Mouse (Mus musculus) left cerebral cortex, postnatal 14 days (tissue): ENCODE data around the gene Pam. TPM values are rescaled to one million over a fixed set of nuclear protein-coding genes. Genes with fewer than 3 reads are reported as not detected.

Source experiments
- DNase-seq, 2 experiments: peaks; one replicate each; pipeline ENCODE4 v3.0.0; 2021 to 2022; ENCODE audit warnings: low spot score in 2 of 2, mixed read lengths in 1 of 2
- intact Hi-C: fragments of 180-260 bp; cut with DNase I; formaldehyde crosslinking; loops from one replicate; pipeline ENCODE4 v1.15.1; 2025
- long read RNA-seq, 2 experiments: library from polyadenylated mRNA; stranded (forward); transcript quantifications; one replicate each; pipeline ENCODE4 v2.0.0; 2021
- total RNA-seq, 2 experiments: library from RNA; stranded (reverse); gene quantifications; 2 replicates each; pipeline ENCODE4 v1.2.3; 2021

Pam gene
- 100 to 1,000 TPM; 223 to 229 TPM for total RNA-seq
- long read RNA-seq, experiment 1, full-length matches to known transcripts, result 23 of 92 reads
- long read RNA-seq, experiment 1, partial matches to known transcripts, result 31 of 92 reads
- long read RNA-seq, experiment 1, other reads (novel, unspliced or antisense), result 38 of 92 reads
- long read RNA-seq, experiment 2, full-length matches to known transcripts, result 14 of 110 reads
- long read RNA-seq, experiment 2, partial matches to known transcripts, result 35 of 110 reads
- long read RNA-seq, experiment 2, other reads (novel, unspliced or antisense), result 61 of 110 reads

DNA sequence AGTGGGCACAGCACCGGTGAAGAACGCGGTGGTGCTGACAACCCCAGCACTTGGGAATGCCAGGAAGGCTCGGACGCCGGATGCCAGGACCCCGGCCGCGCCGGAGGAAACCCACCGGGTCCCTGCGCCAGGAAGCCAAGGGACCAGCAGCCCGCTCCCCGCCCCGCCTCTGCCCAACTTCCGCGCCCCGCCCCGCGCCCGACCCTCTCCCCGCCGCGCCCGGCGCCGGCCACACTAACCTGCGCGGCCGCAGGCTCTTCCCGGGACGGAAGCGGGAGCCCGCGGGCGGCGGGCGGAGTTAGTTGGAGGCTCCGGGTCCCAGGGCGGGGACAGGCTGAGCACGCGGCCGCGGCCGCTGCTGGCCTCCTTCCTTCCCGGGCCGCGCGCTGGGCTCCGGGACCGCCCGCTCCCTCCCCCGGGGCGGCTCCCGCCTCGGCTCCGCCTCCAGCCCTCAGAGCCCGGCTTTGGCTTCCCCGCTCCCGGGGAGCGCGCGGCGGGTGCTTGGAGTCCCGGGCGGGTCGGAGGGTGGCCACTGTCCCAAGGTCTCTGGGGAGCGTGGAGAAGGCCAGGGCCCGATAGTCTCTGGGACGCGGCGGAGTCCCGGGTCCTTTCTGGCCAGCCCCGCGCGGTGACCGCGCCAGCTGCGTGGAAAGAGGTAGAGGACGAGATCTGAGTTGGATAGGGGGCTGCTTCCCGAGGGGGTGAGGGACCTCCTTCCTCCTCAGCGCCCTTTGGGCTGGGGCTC, at the start of gene Pam:
Gene Pam (minus strand): TSS at position 401 of the 745 bp plus-strand sequence.
- DNase-seq, result peak in 1 of 2 experiments; percentile 75
- intact Hi-C loops, result loop anchor here (5.0 kb wide), 1 partner anchor 118 kb away; no protein-coding TSS in a partner anchor

DNA sequence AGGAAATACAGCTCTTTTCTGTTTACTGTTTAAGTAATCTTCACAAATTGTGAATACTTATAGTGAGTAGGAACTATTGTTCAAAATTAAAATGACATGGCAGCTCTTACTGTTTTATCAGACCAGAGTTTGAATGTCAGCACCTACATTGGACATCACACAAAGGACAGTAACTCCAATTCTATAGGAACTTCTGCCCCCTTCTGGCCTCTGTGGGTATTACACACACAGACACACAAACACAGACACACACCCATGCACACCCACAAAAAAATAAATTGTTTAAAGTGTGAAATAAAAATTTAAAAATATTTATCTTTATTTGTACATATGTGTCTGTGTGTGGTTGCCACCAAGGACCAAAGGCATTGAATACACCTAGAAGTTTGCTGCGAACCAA, 49.4 kb upstream of the Pam start:
- intact Hi-C loops, result no loop called here
- no peak for DNase-seq

DNA sequence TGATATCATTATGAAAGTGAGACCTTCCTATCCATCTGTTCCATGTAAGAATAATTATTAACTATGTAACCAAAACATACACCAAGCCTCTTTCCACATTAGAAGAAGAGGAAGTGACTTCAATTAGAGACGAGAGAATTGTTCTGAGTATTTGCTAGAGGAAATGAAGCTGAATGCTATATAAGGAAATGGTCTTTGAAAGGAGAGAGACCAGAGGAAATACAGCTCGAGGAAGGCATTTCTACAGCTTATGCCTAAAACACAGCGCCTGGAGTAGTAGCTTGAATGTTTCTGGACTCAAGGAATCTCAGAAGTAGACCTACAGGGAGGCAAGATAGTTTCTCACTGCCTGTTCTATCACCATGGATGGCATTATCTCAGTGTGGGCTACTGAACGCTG, 35.8 kb upstream of the Pam start:
- DNase-seq, result no peak
- intact Hi-C loops, result no loop called here

DNA sequence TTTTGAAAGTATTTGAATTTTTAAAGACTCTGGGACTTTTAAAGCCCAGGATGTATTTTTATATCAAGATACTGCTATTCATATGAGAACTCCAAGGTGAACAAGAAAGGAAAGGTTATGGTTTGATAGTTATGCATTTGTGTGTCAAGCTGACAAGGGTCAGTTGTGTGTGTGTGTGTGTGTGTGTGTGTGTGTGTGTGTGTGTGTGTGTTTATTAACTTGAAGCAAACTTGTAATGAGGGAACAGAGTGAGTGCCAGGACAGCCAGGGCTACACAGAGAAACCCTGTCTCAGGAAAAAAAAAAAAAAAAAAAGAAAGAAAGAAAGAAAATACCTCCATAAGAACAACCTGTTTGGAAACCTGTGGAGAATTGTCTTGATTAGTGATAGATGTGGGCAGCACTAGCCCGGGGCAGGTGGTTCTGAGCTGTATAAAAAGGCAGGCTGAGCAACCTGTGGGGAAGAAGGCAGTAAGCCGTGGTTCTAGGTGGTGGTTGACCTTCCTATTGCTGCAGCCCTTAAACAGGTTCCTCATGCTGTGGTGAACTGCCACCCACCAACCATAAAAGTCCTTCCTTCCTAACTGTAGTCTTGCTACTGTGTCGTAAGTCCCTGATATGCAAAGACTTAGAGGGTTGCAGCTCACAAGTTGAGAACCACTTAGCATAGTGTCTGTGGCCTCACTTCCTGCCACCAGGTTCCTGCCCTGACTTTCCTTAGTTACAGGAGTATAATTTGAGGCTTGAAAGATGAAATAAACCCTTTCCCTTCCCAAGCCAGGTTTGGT, 34.3 kb upstream of the Pam start:
- intact Hi-C loops, result loop anchor here (2.0 kb wide), 1 partner anchor 31 kb away; no protein-coding TSS in a partner anchor
- no peak for DNase-seq

DNA sequence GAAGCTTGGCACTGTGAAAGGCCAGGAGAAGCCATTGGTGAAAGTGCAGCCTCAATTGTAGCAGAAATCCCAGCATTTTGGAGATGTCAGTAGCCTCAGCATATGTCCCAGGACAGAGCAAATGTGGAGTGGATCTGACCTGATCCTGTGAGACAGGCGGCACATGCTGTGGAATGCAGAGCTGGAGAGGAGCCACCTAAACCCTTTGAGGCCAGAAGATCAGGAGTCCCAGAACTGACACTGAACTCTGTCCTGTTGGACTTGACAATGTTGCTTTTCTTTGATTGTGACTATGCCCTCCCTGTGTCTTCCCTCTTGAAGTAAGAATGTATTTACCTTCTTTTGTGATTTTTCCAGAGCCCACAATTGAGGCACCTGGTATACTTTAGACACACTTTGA, 33.7 kb upstream of the Pam start:
- no peak for DNase-seq
- intact Hi-C loops, result loop anchor here (2.0 kb wide), 1 partner anchor 30 kb away; no protein-coding TSS in a partner anchor

DNA sequence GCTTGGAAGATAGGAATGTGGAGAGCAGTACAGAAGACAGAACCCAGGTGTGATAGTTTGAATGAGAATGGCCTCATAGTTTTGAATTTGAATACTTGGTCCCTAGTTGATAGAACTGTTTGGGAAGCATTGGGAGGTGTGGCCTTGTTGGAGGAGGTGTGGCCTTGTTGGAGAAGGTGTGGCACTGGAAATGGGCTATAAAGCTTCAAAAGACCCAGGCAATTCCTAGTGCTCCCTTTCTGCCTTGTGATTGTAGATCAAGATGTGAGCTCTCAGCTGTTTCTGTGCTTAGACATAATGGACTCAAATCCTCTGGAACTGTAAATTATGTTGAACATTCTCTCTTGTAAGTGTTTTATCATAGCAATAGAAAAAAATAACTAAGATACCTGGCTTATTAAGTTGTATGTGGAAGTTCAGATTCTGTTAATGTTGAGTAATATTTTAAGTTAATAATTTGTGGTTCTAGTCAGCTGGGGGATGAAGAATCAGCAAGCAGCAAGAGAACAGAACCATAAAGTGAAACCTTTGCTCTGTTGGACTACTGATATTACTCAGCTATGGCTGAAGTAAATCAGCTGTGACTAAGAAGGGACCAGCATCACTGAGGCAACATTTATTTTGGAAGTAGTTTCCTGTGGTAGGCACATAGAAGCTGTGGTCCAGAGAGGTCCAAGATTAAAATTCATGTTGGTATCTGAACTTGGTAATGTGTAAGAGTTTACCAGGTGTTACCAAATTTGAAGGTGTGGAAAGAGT, 33.1 kb upstream of the Pam start:
- intact Hi-C loops, result loop anchor here (2.0 kb wide), 1 partner anchor 30 kb away; no protein-coding TSS in a partner anchor
- DNase-seq, result no peak

DNA sequence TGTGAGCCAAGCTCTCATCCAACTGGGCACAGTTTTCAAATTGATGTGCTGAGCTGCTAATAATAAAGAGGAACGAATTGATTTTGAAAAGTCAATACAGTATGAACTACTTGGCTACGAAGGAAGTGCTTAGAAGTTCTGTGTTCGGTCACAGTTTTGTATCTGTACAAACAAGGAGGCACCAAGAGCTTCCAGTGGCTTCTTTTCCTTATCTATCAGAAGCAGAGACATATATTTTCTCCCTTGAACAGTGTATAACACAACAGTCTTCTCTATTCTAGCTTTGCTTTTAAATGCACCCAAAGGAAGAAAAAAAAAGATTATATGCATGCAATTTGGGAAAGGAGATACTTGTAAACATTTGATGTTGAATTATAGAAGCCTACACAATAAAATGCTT, 30.8 kb upstream of the Pam start:
- intact Hi-C loops, result no loop called here
- DNase-seq, result no peak

DNA sequence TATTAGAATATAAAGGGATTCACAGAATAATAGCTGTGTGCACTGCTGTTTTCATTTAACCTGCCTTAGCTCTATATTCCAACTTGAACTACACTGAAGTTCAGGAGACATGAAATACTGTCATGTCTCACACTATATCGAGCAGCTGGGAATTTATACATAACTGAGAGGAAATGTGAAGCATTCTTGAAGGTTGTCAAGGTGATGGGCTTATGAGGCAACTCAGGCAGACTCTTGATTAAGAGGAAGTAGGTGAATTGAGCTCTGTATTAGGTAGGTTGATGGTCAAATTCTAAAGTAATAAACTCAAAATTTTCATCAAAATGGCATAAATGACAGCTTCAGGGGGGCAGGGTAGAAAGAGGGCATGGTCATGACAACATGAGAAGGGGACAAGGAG, 29.3 kb upstream of the Pam start:
- intact Hi-C loops, result no loop called here

DNA sequence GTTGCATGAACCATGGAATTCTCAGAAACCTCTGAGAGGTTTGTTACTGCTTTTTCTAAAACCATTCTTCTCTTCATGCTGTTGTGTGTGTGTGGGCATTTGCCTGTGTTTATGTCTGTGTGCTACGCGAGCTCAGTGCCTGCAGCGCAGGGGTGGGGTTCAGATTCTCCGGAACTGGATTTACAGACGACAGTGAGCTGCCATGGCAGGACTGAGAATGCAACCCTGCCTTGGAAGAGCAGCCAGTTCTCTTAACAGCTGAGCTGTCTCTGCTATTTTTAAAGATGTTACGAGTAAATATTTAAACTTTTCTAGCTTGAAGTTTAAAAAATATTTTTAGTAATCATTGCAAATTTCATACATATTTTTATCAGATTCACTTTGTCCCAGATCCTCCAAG, 24.1 kb upstream of the Pam start:
- DNase-seq, result no peak
- intact Hi-C loops, result no loop called here

More for the DNA sequence above, 29.3 kb upstream of the Pam start:
- DNase-seq, result no peak

DNA sequence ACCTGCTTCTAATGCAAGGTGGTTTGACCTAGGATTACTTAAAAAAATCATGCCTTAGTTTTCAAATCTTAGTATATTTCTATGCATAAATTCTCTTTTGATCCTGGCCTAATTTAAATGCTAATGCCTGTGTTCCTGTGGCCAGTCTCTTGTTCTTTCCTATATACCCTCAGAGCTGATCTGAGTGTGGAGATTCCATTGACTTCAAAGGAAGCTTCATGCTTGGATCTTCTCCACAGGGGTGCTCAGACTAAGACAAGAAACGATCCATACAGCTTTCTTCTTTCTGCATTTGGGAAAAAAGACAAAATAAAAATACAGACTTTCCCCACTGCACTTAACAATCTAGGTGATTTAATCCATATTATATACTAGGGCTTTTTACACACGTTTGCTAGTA, 12.2 kb upstream of the Pam start:
- intact Hi-C loops, result no loop called here
- no peak for DNase-seq

DNA sequence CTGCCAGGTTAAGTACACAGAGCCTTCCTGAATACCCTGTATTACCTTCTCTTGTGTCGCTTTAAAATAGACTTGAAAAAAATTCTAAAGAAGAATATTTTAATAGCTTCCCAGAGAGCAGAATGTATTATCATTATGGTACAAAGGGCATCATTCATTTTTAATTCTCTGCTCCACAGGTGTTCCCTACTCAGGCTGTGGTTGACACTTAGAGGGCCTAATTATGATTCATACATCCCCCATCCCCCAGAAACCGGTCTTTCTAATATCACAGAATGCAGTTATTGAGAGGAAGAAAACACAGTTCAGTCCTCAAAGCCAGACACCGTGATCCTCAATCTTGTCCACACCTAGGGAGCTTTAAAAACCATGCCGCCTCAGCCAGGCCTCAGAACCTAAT, 4.0 kb upstream of the Pam start:
- no peak for DNase-seq

DNA sequence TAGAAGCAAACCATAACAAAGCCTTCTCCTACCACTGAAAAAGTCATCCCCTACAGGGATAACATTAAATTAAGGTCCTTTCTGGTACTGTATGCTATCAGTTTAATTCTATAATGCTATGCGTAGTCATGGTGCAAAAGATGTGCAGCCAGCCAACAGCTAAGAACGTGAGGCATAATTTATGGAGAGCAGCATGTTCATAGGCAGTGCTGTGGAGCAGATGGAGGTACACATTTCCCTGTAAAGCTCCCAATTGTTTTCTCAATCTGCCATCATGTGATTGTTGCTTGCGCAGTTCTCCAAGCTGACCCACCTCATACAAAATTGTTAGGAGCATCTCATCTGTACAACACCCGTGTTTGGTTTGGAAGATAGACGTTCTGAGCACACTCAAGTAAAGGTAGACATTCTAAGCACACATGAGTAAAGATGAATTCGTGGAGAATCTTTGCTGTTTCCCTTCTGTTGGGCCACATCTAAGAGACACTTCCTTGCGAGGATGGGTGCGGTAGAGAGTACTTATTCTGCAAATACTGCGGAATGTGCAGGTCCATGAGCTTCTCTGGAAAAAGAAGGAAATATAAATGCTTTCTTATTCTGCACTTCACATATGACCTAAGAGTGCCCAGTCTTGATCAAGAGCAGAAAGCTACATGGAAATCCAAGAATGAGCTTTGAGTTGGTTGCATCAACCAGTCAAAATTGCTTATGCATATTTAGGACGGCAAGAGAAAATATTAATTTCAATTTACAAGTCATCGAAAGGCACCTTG, 2.7 kb upstream of the Pam start:
- peak in 1 of 2 experiments; percentile 57 for DNase-seq
- intact Hi-C loops, result loop anchor here (2.0 to 5.0 kb wide), 2 partner anchors 31 to 121 kb away; no protein-coding TSS in a partner anchor

More for the DNA sequence above, 4.0 kb upstream of the Pam start:
- intact Hi-C loops, result loop anchor here (2.0 to 5.0 kb wide), 2 partner anchors 29 to 122 kb away; no protein-coding TSS in a partner anchor

DNA sequence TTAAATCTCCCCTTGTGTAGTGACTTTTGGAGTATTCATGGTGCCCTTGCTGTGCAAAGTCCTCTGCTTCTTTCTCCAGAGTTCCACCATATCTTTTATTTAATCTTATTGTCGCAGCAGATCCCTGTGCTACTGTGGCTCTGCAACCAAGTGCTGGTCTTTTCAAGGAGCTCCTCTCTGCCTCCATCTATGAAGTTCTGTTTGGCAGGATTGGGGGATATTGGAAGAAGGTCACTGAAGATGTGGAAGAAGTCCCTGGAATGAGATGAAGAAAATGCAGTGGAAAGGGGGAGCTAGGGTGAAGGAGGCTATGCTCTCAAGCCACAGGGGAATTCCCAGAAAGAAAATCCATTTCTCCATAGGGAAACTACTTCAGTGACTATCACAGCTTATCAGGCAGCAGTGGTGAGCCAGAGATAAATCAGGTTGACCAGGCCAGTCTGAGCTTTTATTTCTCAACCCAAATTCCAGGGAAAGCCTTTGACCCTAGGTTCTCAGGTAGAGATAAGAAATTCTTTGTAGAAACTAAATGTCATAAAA, 1.0 kb upstream of the Pam start:
- no peak for DNase-seq
- intact Hi-C loops, result loop anchor here (5.0 kb wide), 1 partner anchor 119 kb away; no protein-coding TSS in a partner anchor

DNA sequence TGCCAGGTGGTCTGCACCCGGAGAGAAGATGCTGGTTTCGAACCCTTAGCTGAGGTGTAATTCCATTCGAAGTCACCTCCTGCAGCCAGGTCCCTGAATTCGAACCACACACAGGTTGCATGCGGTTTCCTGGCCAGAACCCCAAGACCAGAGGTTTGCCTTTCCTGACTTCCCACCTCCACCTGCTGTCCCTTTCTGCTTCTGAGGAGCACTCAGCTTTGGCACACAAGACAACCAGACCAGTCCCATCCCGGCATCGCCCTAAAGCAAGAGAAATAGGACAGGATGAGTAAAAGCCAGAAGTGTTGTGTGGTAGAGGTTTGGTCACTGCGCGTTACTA, 515 bp upstream of the Pam start:
- no peak for DNase-seq
- intact Hi-C loops, result loop anchor here (5.0 kb wide), 1 partner anchor 119 kb away; no protein-coding TSS in a partner anchor

DNA sequence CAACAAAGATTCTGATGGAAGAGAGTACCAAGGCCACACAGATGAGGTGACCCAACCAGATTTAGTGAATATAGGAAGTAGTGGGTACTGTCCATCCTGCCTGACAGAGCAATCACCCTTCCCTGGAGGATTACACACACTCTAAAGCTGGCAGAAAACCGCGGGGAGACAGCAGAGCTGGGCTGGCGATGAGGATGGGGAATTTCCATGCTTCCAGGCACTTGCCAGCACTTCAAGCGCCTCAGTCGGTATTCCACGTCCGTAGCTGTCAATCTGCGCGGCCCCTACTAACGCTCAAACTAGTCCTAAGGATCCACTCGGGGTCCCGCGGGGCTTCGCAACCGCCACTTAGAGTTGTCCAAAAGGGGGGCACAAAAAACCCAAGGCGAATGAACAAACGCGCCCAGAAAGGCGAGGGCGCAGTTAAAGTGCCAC, 618 bp downstream of the Pam start:
- peak in 1 of 2 experiments; percentile 35 for DNase-seq
- intact Hi-C loops, result loop anchor here (5.0 kb wide), 1 partner anchor 118 kb away; no protein-coding TSS in a partner anchor

DNA sequence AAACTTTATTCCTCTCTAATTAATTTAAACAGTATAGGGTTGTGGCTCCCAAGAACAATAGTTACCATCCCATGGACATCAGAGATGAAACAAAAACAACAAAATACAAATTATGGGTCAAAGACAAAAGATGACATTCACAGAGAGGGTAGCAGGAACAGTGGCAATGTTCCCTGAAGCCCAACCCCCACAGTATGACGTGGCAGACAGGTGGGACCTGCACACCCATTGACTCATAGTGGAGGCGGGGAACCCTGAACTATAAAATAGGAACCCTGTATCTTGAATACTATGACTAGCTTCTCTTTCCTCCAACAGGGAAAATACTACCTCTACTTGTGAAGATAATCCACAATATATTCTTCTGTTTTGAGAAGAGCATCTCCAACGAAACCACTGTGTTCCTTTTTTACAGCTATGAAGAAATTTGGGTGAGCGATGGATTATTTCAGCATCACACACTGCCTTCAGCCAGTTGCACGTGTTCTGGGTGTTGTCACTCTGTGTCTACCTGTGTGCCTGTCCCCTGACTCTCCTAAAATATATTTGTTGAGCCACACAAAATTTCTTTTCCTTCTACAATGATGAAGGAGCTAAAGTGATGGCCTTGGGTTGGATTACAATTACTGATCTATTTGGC, 6.0 kb downstream of the Pam start:
- intact Hi-C loops, result no loop called here
- DNase-seq, result no peak

DNA sequence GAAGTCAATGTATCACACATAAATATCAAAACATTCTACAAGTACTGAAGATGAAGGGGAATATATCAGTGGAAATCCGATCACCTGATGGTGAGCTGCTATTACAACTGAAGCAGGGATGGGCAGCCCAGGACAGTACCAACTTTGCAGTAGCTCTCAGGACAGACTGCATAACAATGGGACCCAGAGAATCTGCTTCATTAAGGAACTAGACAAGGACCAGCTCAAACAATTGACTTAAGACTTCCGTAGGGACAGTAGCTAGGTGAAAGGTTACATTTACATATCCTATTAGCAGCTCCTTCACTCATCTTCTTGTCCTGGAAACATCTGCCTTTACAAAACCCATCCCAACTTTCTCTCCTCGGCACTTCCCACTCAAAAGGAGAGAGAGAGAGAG, 9.0 kb downstream of the Pam start:
- intact Hi-C loops, result no loop called here
- DNase-seq, result no peak
